Mouse (Mus musculus) midbrain, postnatal 0 days (tissue): Measurements from ENCODE around the gene Rnf41. TPM values are rescaled to one million over a fixed set of nuclear protein-coding genes. Genes with fewer than 3 reads are reported as not detected.
A peak's percentile ranks its signal among the peaks of the same experiment; 100 is the strongest.

ENCODE experiments used
- ATAC-seq: fragments of 200-750 bp; cut with Nextera tagmentation; 2 replicates; pipeline ENCODE4 v1.8.0; 2017; ENCODE audit warnings: moderate number of reproducible peaks, mild to moderate bottlenecking, moderate TSS enrichment, moderate library complexity; ENCODE audit not compliant: low FRiP score
- DNase-seq: peaks from one replicate; pipeline ENCODE4 v3.0.0-alpha.2; 2015; ENCODE audit warnings: low spot score
- H3K27ac ChIP-seq: fragments of 300-500 bp; sonication (generic); 2 replicates; pipeline ENCODE4 v1.5.1; 2014; ENCODE audit warnings: low read depth, mild to moderate bottlenecking, low read length, mixed read lengths
- H3K27me3 ChIP-seq: fragments of 300-500 bp; sonication (generic); 2 replicates; pipeline ENCODE4 v1.6.1; 2014; ENCODE audit warnings: low read length, control low read depth, mixed read lengths; ENCODE audit not compliant: insufficient read depth
- H3K36me3 ChIP-seq: fragments of 300-500 bp; sonication (generic); 2 replicates; pipeline ENCODE4 v1.6.1; 2014; ENCODE audit warnings: low read length, control low read depth, mixed read lengths; ENCODE audit not compliant: insufficient read depth
- H3K4me1 ChIP-seq: fragments of 300-500 bp; sonication (generic); 2 replicates; pipeline ENCODE4 v1.6.1; 2014; ENCODE audit warnings: mild to moderate bottlenecking, control low read depth, antibody characterized with exemption, low read length, mixed read lengths; ENCODE audit not compliant: insufficient read depth
- H3K4me2 ChIP-seq: fragments of 300-500 bp; sonication (generic); 2 replicates; pipeline ENCODE4 v1.6.1; 2014; ENCODE audit warnings: low read depth, mild to moderate bottlenecking, low read length, mixed read lengths; ENCODE audit not compliant: poor library complexity, severe bottlenecking
- H3K4me3 ChIP-seq: fragments of 300-500 bp; sonication (generic); 2 replicates; pipeline ENCODE4 v1.5.1; 2014; ENCODE audit warnings: low read depth, mild to moderate bottlenecking, low read length, moderate library complexity
- H3K9ac ChIP-seq: fragments of 300-500 bp; sonication (generic); replicated peaks from 2 replicates; pipeline ENCODE4 v1.6.1; 2014; ENCODE audit warnings: mild to moderate bottlenecking, low read length, moderate library complexity, mixed read lengths; ENCODE audit not compliant: poor library complexity, severe bottlenecking
- H3K9me3 ChIP-seq: fragments of 300-500 bp; sonication (generic); 2 replicates; pipeline ENCODE4 v1.6.1; 2016; ENCODE audit warnings: low read length, control low read depth
- CTCF ChIP-seq: IDR thresholded peaks from 2 replicates; pipeline ENCODE4 v1.5.1; 2016; ENCODE audit warnings: antibody characterized with exemption, mild to moderate bottlenecking
- WGBS: fragments of 180-500 bp; shearing (Covaris S2); extraction: QIAGEN DNeasy Blood & Tissue Kit; methylation state at CpG from one replicate; pipeline ENCODE4 v1.1.7; 2014; 5-methylcytosine and 5-hydroxymethylcytosine counted together
- microRNA-seq: library from miRNA; unstranded; fragments of <30 nt; microRNA quantifications from one replicate; pipeline ENCODE4, GENCODE M21; 2016; ENCODE audit warnings: borderline number of aligned reads
- polyA plus RNA-seq: library from polyadenylated mRNA; unstranded; fragments of >200 nt; fragmentation: Nextera tagmentation; extraction: Ambion mirVana; gene quantifications from 2 replicates; pipeline ENCODE4 v1.2.1, GENCODE M21; 2015
- total RNA-seq: library from RNA; depleted of rRNA; stranded (reverse); fragments of >200 nt; gene quantifications from 2 replicates; pipeline ENCODE4 v1.2.3, GENCODE M21; 2014; rRNA removed

The Rnf41 gene
- total and polyA plus RNA-seq, 2 experiments from 2014 or later, result 91.6 to 94.3 TPM

GRCm38 (mm10) chr10:128489785-128490184, 78.3 kb downstream of the Rnf41 start:
- 52% methylated on average over 4 of the region's 4 CpGs for WGBS
- no peak for DNase-seq
- Histone ChIP-seq H3K27ac (peak overlapping the region; percentile 59), H3K4me1 (peaks cover 13% of the 10 kb centered on the region; the same call in 1 of the 2 replicates), H3K36me3 (peaks cover 49% of the 10 kb centered on the region), H3K27me3 (no peaks in the 10 kb centered on the region), H3K4me3 (no peak overlapping the region), H3K9me3 (no peaks in the 10 kb centered on the region), H3K9ac (no peak overlapping the region), H3K4me2 (no peak overlapping the region)
- ATAC-seq, result no peak
- no peak for TF ChIP-seq CTCF

GRCm38 (mm10) chr10:128490232-128490631, 78.8 kb downstream of the Rnf41 start:
- Histone ChIP-seq H3K27ac (peak overlapping the region; percentile 59; the same call in 1 of the 2 replicates), H3K9me3 (no peaks in the 10 kb centered on the region), H3K36me3 (peaks cover 49% of the 10 kb centered on the region), H3K27me3 (no peaks in the 10 kb centered on the region), H3K4me1 (peaks cover 15% of the 10 kb centered on the region; the same call in 1 of the 2 replicates), H3K4me2 (no peak overlapping the region), H3K9ac (no peak overlapping the region), H3K4me3 (no peak overlapping the region)
- no peak for ATAC-seq
- 56% methylated on average over 5 of the region's 5 CpGs for WGBS
- TF ChIP-seq CTCF, result no peak
- no peak for DNase-seq

DNA sequence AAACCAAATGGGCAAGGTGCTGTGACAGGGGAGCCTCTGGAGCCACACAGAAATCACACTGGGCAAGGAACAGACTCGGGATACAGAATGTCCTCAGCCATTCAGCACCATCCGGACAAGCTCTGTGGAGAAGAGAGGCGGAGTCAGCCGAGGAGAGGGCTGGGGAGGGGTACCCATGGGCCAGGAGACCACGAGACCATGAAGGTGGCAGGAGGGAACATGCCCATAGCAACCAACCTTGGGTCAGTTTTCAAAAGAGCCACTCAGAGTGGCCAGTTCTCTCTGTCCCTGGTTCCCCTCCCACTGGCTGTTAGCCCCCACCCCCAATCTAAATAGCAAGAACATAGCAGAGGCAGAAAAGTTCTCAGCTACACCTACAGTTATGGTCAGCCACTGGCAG, 79.5 kb downstream of the Rnf41 start:
- 0 out of 2 replicates have a peak overlapping the region, but pooled peaks have one; percentile 55 for H3K27ac ChIP-seq
- H3K4me2 ChIP-seq, result peak overlapping the region; percentile 71
- H3K27me3 ChIP-seq, result no peaks in the 10 kb centered on the region
- H3K4me3 ChIP-seq, result no peak overlapping the region
- H3K36me3 ChIP-seq, result peaks cover 43% of the 10 kb centered on the region
- ATAC-seq, result no peak
- H3K4me1 ChIP-seq, result peaks cover 15% of the 10 kb centered on the region; the same call in 1 of the 2 replicates
- no peak for DNase-seq
- H3K9me3 ChIP-seq, result no peaks in the 10 kb centered on the region
- WGBS, result 48% methylated on average over 5 of the region's 5 CpGs
- H3K9ac ChIP-seq, result no peak overlapping the region
- no peak for TF ChIP-seq CTCF

Small RNA genes lying within 50 kb of the gene (microRNA-seq; reads per million reads assigned to microRNA genes)
- gene Gm25361 (not detected), gene Gm26308 (not detected), gene Mir6914 (not detected), gene Mir6915 (3.7 reads per million, percentile 4 among the genes with 10 or more reads in this experiment), gene Mir8105 (1.7 reads per million)

Other genes with a start within 250 kb of the Rnf41 start
- gene Rbms2, start 231.4 kb upstream of the Rnf41 start, total RNA-seq, result 11.1 and 12.9 TPM in 2 replicates
- 5.2 and 5.3 TPM in 2 replicates for gene Rbms2, start 231.4 kb upstream of the Rnf41 start, polyA plus RNA-seq
- gene Gls2, start 217.2 kb upstream of the Rnf41 start, total RNA-seq, result 2.5 and 4.4 TPM in 2 replicates
- 1.2 and 2.5 TPM in 2 replicates for gene Gls2, start 217.2 kb upstream of the Rnf41 start, polyA plus RNA-seq
- gene Spryd4, start 199.8 kb upstream of the Rnf41 start, total RNA-seq, result 17.1 and 29.5 TPM in 2 replicates
- gene Spryd4, start 199.8 kb upstream of the Rnf41 start, polyA plus RNA-seq, result 21.4 and 23.0 TPM in 2 replicates
- gene Mip, start 185.8 kb upstream of the Rnf41 start, total RNA-seq, result 0.22 TPM in 1 of 2 replicates, not detected in the other
- gene Mip, start 185.8 kb upstream of the Rnf41 start, polyA plus RNA-seq, result 0.13 TPM in 1 of 2 replicates, not detected in the other
- gene Timeless, start 179.6 kb upstream of the Rnf41 start, total RNA-seq, result 11.0 and 14.6 TPM in 2 replicates
- gene Timeless, start 179.6 kb upstream of the Rnf41 start, polyA plus RNA-seq, result 7.7 and 8.1 TPM in 2 replicates
- not detected in 2 replicates for gene Apon, start 157.6 kb upstream of the Rnf41 start, total RNA-seq
- not detected in 2 replicates for gene Apon, start 157.6 kb upstream of the Rnf41 start, polyA plus RNA-seq
- gene Apof, start 143.0 kb upstream of the Rnf41 start, total RNA-seq, result 0.42 TPM in 1 of 2 replicates, not detected in the other
- gene Apof, start 143.0 kb upstream of the Rnf41 start, polyA plus RNA-seq, result 0.20 and 0.83 TPM in 2 replicates
- 8.7 and 9.8 TPM in 2 replicates for gene Stat2, start 141.1 kb upstream of the Rnf41 start, total RNA-seq
- gene Stat2, start 141.1 kb upstream of the Rnf41 start, polyA plus RNA-seq, result 10.5 and 12.9 TPM in 2 replicates
- gene Il23a, start 112.9 kb upstream of the Rnf41 start, total RNA-seq, result not detected in 2 replicates
- gene Il23a, start 112.9 kb upstream of the Rnf41 start, polyA plus RNA-seq, result 0.12 TPM in 1 of 2 replicates, not detected in the other
- 18.3 and 19.0 TPM in 2 replicates for gene Pan2, start 108.3 kb upstream of the Rnf41 start, total RNA-seq
- 12.5 and 13.4 TPM in 2 replicates for gene Pan2, start 108.3 kb upstream of the Rnf41 start, polyA plus RNA-seq
- gene Cnpy2, start 89.2 kb upstream of the Rnf41 start, total RNA-seq, result 40.3 and 49.4 TPM in 2 replicates
- gene Cnpy2, start 89.2 kb upstream of the Rnf41 start, polyA plus RNA-seq, result 164 and 176 TPM in 2 replicates
- 279 and 309 TPM in 2 replicates for gene Cs, start 73.9 kb upstream of the Rnf41 start, total RNA-seq
- 255 and 271 TPM in 2 replicates for gene Cs, start 73.9 kb upstream of the Rnf41 start, polyA plus RNA-seq
- gene Coq10a, start 42.7 kb upstream of the Rnf41 start, total RNA-seq, result 42.8 and 53.2 TPM in 2 replicates
- gene Coq10a, start 42.7 kb upstream of the Rnf41 start, polyA plus RNA-seq, result 51.7 and 56.4 TPM in 2 replicates
- gene Ankrd52, start 34.5 kb upstream of the Rnf41 start, total RNA-seq, result 43.6 and 49.1 TPM in 2 replicates
- 7.8 and 9.9 TPM in 2 replicates for gene Ankrd52, start 34.5 kb upstream of the Rnf41 start, polyA plus RNA-seq
- 0.16 and 0.61 TPM in 2 replicates for gene Slc39a5, start 10.4 kb upstream of the Rnf41 start, total RNA-seq
- gene Slc39a5, start 10.4 kb upstream of the Rnf41 start, polyA plus RNA-seq, result 0.16 and 0.27 TPM in 2 replicates
- 63.1 and 82.0 TPM in 2 replicates for gene Nabp2, start 165 bp upstream of the Rnf41 start, total RNA-seq
- gene Nabp2, start 165 bp upstream of the Rnf41 start, polyA plus RNA-seq, result 145 and 157 TPM in 2 replicates
- 216 and 233 TPM in 2 replicates for gene Smarcc2, start 47.6 kb downstream of the Rnf41 start, total RNA-seq
- gene Smarcc2, start 47.6 kb downstream of the Rnf41 start, polyA plus RNA-seq, result 129 and 143 TPM in 2 replicates
- 648 and 715 TPM in 2 replicates for gene Myl6, start 82.5 kb downstream of the Rnf41 start, total RNA-seq
- 946 and 1,057 TPM in 2 replicates for gene Myl6, start 82.5 kb downstream of the Rnf41 start, polyA plus RNA-seq
- 24.6 and 28.6 TPM in 2 replicates for gene Myl6b, start 87.0 kb downstream of the Rnf41 start, total RNA-seq
- 4.9 and 5.4 TPM in 2 replicates for gene Myl6b, start 87.0 kb downstream of the Rnf41 start, polyA plus RNA-seq
- 16.2 and 16.6 TPM in 2 replicates for gene Esyt1, start 114.2 kb downstream of the Rnf41 start, total RNA-seq
- gene Esyt1, start 114.2 kb downstream of the Rnf41 start, polyA plus RNA-seq, result 7.3 and 7.4 TPM in 2 replicates
- 20.6 and 30.3 TPM in 2 replicates for gene Zc3h10, start 136.1 kb downstream of the Rnf41 start, total RNA-seq
- 12.0 and 12.5 TPM in 2 replicates for gene Zc3h10, start 136.1 kb downstream of the Rnf41 start, polyA plus RNA-seq
- gene Rpl41, start 137.6 kb downstream of the Rnf41 start, total RNA-seq, result 772 and 807 TPM in 2 replicates
- gene Rpl41, start 137.6 kb downstream of the Rnf41 start, polyA plus RNA-seq, result 2,464 and 2,473 TPM in 2 replicates
- gene Pa2g4, start 154.3 kb downstream of the Rnf41 start, total RNA-seq, result 78.0 and 82.4 TPM in 2 replicates
- 107 and 110 TPM in 2 replicates for gene Pa2g4, start 154.3 kb downstream of the Rnf41 start, polyA plus RNA-seq
- 1.1 and 1.2 TPM in 2 replicates for gene Erbb3, start 178.0 kb downstream of the Rnf41 start, total RNA-seq
- gene Erbb3, start 178.0 kb downstream of the Rnf41 start, polyA plus RNA-seq, result 0.21 and 0.33 TPM in 2 replicates
- gene Rps26, start 215.1 kb downstream of the Rnf41 start, total RNA-seq, result 1,580 and 1,646 TPM in 2 replicates
- gene Rps26, start 215.1 kb downstream of the Rnf41 start, polyA plus RNA-seq, result 382 and 398 TPM in 2 replicates
- 21.9 and 26.2 TPM in 2 replicates for gene Ikzf4, start 234.3 kb downstream of the Rnf41 start, total RNA-seq
- gene Ikzf4, start 234.3 kb downstream of the Rnf41 start, polyA plus RNA-seq, result 16.8 and 17.9 TPM in 2 replicates